Mouse (Mus musculus): ENCODE results near the gene Prkag2.
A peak's percentile ranks its signal among the peaks of the same experiment; 100 is the strongest.

The Prkag2 gene

GRCm38 (mm10) chr5:25046762-25047161, 53.7 kb downstream of the Prkag2 start:
- no peak for DNase-seq

GRCm38 (mm10) chr5:25044007-25044406, 56.4 kb downstream of the Prkag2 start:
- DNase-seq, result no peak

- no peak for DNase-seq
Measured at GRCm38 (mm10) chr5:25041947-25042346, 58.5 kb downstream of the Prkag2 start.

DNA sequence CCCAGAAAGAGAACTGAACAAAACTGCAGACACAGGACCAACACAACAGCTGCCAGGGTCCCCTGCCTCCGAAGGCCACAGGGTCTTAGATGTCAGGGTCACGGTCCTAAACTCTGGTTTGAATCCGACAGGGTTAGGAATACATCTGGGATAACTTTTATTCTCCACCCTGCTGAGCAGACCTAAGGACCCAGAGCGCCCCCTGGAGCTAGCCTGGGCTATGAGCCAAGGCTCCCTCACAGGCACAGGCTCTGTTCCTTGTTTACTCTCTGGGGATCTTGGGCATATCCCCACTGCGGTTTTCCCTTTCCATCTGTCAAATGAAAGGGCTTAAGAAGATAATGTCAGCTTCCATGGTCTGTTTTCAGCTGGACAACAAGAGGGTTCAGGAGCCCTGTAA, 59.1 kb downstream of the Prkag2 start:
- peak in 1 of 2 experiments; percentile 45 for DNase-seq

DNA sequence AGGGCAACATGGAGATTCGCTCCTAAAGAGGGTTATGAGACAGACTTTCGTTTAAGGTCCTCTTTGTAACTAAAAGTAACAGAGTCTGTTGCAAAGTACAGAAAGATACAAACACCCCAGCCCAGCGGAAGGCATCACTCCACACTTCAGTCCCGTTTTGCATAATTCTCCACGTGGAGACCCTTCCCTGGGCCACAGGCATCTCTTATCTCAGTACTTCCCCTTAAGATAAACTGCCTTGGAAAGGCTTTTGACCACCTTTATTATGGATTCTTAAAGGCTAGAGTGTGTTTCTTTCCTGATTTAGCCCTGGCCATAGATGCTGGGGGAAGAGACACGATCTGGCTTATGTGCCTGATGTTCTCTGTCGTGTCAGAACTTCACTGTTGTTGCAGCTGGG, 59.5 kb downstream of the Prkag2 start:
- DNase-seq, result no peak

GRCm38 (mm10) chr5:25038827-25039226, 61.6 kb downstream of the Prkag2 start:
- DNase-seq, result no peak

- no peak for DNase-seq
Measured at GRCm38 (mm10) chr5:25035391-25035790, 65.1 kb downstream of the Prkag2 start.

GRCm38 (mm10) chr5:25031456-25031856, 69.0 kb downstream of the Prkag2 start:
- no peak for DNase-seq

DNA sequence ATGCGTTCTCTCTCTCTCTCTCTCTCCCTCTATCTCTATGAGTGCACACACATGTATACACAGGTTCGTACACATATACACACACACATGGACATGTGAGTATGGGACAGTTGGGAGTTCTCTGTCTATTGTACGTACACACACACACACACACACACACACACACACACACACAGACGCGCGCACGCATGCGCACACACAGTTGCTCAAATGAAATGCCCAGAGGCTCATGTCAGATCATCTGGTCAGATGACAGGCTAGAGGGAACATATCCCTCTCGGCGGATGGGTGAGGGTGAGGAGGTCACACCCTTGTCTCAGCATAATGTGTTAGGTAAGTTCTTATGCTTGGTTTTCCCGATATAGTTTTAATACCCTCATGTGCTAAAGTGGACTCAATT, 69.4 kb downstream of the Prkag2 start:
- no peak for DNase-seq

GRCm38 (mm10) chr5:25030276-25030681, 70.2 kb downstream of the Prkag2 start:
- no peak for DNase-seq

DNA sequence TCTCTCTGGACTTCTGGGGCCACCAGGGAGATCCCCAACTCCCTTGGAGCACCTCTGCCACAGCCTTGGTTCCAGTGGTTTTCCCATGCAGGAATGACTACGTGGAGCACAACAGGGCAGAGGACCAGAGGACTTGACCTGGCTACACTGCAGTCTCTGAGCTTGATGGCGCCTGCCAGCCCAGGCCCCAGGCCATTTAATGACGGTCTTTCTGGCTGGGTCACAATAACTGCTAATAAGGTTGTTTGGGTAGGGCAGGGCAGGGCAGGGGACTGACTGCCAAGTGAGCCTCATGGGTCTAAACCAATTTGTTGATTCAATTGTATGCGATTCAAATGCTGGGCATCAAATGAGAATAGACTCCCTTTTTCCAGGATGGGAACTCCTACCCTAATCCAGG, 72.8 kb downstream of the Prkag2 start:
- peak in 1 of 2 experiments; percentile 42 for DNase-seq

GRCm38 (mm10) chr5:25025309-25026019, 75.0 kb downstream of the Prkag2 start:
- peak; percentile 34 to 45 for DNase-seq

DNA sequence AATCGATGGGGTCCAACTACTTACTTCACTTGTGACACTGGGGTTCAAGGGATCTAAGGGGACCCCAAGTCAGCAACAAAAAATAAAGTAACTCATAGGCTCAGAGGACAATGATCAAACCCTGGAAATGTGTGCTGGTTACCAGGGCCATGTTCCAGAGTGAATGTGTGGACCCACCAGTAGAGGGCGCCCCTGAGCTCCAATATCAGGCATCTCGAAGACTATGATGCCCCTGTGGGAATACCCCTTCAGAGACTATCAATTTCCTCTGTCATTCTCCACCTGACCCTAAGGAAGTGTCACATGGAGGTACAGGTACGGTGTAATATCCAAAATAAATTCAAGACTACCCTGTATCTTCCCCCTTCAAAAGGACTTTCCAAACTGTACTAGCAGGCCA, 77.5 kb downstream of the Prkag2 start:
- peak; percentile 72 to 75 for DNase-seq

DNA sequence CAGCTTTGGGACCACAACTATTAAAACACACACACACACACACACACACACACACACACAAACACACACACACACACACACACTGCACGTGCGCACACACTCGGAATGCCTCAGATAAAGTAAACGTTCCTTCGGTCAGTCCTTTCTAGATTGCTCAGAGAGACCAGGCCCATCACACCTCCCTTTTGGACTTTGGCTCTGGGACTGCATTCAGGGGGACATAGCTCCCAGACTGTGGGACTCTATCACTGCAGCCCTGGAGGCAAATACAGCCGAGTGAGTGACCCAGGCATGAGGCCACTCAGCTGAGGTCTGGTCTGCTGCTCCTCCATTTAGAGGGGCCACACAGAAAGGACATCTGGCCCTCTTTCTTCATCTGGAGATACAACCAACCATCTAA, 81.2 kb downstream of the Prkag2 start:
- no peak for DNase-seq

- no peak for DNase-seq
Measured at GRCm38 (mm10) chr5:25012134-25012533, 88.3 kb downstream of the Prkag2 start.

DNA sequence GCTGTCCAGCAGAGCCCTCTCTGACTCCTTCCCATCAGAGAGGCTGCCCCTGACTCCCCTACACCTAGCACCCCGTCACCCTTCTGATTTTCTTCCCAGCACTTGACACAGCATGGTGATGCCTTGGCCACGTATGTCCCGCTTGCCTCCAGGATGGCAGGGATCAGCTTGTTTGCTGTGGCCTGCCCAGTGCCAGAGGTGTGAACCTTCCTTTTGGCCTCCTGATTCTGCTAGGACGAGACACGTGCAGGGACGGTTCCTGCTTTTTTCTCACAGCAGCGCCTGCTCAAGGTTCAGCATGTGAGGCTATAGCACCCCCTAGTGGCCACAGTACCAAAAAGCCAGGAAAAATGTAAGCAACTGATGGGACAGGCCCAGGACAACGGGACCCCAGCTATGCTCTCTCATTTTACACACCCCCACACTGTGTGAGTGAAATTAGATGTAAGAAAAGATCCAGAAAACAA, 89.4 kb downstream of the Prkag2 start:
- DNase-seq, result peak; percentile 93 to 94

DNA sequence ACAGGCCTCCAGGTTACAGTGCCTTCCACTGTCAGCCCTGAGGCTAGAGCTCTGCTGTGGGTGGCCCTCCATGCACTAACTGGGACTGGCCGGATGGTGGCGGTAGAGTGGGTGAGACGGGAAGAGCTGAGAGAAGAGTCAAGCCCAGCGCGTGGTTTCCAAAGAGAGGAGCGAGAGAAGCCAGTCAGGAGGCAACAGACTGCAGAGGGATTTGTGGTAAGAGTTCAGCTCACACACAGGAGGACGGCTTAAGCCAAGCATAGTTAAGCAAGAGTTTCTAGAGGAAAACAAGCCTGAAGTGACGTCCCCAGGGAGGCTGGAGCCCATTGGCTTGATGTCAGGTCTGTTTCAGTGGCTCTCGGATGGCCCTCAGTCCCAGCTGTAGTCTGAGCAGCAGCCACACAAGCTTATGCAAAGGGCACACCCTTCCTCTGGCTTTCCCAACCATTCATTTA, 90.0 kb downstream of the Prkag2 start:
- DNase-seq, result peak; percentile 97 to 98

DNA sequence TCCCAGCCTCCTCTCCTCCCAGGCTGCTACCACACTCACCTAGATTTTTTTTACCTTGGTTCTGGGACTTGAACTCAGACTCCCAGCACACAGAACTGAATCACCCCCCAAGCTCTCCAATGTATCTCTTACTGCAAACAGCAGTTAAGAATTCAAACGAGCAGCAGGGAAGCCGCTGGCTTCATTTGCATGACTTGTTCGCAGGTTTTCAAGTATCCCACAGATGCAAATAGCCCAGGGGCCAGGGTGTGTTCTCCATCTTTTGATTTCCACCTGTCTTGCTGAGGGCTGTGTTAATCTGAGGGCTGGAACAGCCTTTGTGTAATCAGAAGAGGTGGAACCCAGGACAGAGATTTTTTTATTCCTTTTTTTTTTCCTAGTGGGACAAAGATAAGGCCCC, 90.7 kb downstream of the Prkag2 start:
- DNase-seq, result no peak

DNA sequence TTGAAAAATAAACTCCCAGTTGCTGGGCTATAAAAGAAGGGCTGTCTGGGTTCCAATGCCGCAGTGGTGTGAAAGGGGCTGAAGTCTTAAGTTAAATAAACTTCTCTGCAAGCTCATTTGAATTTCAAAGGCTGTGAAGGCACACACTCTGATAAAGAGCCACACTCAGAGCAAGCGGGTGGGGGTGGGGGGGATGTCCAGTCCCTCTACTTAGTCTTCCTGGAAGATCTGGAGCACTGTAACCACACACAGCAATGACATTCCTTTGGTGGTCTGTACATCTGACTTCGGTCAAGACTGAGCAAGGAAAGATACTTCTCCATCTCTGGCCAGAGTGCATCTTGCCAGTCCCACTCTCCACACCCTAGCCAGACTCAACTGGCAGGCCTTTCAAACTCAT, 91.5 kb downstream of the Prkag2 start:
- DNase-seq, result no peak

DNA sequence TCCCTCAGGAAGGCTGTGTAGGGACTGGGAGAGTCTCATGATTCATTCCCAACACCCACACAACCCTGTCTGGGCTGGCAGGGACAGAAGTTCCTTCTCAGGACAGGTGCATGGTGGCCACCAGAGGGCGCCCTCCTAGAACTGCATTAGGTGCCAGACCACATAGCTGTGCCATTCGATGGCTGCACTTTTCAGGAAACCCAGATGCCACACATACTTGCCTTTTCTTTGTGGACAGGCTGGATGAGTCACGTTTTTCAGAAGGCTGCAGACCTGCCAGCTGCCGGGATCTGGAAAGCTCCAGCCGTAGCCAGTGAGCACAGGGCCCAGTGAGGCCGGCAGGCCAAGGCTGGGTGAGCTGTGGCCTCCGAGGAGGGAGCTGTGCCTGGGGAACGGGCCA, 93.6 kb downstream of the Prkag2 start:
- peak; percentile 93 to 95 for DNase-seq

GRCm38 (mm10) chr5:25005532-25006129, 94.8 kb downstream of the Prkag2 start:
- DNase-seq, result peak in 1 of 2 experiments; percentile 3

- DNase-seq, result no peak
Measured at GRCm38 (mm10) chr5:25001391-25001794, 99.0 kb downstream of the Prkag2 start.

DNA sequence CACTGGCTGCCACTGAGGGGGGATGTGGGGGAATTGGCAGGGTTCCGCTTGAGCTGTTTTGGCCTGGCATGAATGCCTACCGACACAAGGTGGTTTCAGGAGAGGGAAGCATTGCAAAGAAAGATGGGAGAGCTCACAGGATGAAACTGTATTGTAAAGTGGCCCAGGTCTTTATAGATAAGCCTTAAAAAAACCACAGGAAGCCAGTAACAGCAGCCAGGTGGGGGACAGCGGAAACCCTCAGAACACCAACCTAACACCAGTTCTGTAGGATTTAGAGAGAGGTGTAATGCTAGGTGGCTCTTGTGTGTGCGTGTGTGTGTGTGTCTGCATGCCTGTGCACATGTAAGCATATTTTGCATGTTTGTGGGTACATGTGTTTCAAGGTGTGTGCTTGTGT, 101.1 kb downstream of the Prkag2 start:
- no peak for DNase-seq

GRCm38 (mm10) chr5:24995576-24996100, 104.8 kb downstream of the Prkag2 start:
- DNase-seq, result peak; percentile 34 to 49

Measured in cerebellum, postnatal 10 days (tissue).